Mouse (Mus musculus): ENCODE data around the gene Crkl.

- TF ChIP-seq CTCF (IDR thresholded peaks at IDR 0.05; ENCODE audit: low read depth) (no peak), EP300 (optimal IDR thresholded peaks at IDR 0.05) (no peak)
These were observed 11.4 kb downstream of the Crkl start for GRCm38 (mm10) chr16:17463184-17463583.

Measured in stomach, postnatal 0 days (tissue).